Mouse (Mus musculus): ENCODE results near the gene Tagln2.

The Tagln2 gene

DNA sequence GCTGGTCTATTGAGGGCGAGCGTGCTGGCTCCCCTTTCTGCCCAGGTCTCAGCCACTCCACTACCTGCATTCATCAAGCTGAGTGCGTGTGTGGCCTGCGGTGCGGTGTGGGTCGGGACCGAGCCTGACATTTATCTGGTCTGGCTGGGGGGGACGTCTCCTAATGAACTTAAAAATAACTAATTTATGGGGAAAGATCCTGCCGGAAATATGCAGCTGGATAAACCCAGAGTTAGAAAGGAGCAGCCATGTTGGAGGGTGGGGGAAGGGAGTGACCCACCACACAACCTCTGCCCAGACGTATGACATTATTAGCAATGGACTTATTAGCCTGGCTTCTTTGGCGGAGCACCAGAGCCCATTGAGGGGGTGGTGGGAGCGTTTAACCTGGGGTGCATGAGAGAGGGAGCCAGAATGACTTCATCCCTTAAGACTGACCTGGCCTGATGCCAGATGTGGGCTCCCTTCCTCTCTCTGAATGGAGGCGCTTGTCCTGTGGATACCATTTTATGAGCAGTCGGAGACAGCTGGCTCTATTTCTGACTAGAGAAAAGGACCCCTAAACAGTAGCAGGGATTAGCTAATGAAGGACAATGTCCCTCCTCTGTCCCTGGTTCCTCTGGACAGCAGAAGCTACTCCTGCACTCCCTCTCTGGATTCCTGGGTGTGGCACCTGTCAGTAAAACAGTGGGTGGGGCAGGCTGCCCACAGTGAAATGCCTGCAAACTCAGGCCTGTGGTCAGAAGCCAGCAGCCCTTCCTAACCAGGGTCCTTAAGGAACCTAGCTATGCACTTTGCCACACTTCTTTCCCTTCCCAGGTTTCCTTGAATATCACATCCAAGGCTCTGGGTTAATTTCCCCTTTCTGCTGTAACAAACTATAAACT lies 3.5 kb downstream of the Tagln2 start:
- no peak for DNase-seq (ENCODE audit: low spot score)

DNA sequence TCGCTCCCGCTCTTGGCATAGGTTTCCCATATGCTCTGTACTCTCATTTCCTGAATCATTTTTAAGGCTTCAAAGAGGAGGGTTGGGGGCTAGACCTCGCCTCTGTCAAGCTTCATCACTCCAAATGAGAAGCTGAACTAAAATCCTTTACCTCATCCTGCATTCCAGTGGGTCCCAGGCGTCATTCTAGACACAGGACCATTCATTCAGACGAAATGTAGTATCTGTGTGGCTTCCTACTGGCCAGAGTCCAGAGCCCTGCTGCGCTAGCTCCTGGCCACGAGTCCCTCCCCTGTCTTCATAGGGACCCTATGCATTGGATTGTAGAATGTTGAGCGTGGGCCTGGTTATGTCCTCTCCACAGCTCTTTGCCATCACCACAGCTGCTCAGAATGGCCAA lies 4.9 kb downstream of the Tagln2 start:
- no peak for DNase-seq (ENCODE audit: low spot score)

DNA sequence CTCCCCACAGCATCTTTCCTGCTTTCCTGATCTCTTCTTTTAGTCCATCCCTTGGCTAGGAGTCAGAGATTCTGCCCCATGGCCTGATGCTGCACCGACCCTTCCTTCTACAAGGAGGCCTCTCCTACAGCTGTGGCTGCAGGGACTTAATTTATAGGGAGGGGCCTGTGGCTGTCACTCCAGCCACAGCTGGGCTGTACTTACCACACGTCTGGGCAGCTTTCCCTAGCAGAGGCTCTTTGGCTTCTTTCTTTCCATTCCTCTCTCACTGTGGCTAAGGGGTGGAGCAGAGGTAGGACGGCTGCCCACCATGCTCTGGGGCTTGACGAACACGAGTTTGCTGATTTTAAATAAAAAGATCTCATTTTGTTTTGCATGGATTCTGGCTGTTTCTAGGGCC lies 7.2 kb downstream of the Tagln2 start:
- DNase-seq (ENCODE audit: low spot score), result no peak

DNA sequence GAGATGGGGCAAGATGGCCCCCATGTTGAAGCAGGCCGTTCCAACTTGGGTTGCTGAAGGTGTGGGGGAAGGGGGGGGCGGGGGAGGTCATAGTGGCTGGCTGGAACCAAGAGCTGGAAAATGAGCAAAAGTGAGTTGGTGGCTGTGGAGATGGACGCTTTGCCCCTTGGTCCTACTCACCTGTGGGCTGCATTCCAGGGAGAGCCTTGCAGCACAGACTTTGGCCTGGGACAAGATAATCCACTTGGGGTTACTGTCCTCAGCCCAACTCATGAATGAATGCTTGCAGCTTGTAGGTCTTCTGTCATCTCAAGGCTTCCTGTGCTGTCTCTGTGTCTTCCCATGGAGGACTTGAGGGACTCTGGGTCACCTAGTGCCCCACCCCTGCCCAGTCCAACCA lies 7.9 kb downstream of the Tagln2 start:
- no peak for DNase-seq (ENCODE audit: low spot score)

DNA sequence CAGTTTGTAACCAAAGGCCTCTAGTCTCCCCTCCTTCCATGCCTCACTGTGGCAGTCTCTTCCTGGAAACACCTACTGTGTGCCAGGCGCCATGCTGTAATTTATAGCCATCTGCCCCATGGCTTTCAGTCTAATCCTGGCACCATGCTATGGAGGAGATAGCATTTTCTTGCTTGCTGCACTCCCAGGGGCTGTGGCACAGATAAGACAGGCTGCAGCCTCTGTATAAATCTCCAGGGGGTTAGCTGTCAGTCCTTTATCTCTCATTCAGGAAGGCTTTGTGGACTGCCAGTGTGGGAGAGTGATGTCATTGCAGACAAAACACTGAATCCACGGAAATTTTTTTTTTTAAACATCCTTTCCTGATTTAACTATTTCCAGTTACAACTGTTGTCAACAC lies 8.3 kb downstream of the Tagln2 start:
- DNase-seq (ENCODE audit: low spot score), result no peak

DNA sequence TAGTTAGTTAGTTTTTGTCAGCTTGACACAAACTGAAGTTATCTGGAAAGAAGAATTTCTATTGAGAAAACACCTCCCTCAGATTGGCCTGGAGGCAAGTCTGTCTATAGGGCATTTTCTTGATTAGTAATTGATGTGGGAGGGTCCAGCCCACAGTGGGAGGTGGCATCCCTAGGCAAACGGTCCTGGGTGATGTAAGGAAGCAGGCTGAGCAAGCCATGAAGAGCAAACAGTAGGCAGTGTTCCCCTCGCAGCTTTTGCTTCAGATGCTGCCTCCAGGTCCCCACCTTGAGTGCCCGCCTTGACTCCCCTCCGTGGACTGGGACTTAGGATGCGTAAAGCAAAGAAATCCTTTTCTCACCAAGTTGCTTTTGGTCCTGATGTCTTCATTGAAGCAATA lies 9.4 kb downstream of the Tagln2 start:
- no peak for DNase-seq (ENCODE audit: low spot score)

DNA sequence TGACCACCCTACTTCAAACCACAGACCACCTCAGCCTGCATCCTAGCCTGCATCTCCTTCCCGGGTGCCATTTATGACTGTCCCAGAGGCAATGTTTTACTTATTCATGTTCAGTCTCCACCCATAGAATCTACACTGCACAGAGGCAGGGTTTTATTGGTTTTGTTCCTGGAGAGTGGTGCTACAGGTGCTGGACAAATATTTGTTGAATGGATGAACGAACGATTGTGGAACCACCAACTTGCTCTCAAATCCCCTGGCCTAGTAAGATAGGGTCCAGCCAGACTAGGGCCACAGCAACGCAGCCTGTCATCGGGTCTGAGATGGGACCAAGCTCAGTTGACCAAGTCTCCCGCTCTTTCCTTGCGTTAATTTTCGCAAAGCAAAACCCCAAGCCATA lies 10.1 kb downstream of the Tagln2 start:
- no peak for DNase-seq (ENCODE audit: low spot score)

DNA sequence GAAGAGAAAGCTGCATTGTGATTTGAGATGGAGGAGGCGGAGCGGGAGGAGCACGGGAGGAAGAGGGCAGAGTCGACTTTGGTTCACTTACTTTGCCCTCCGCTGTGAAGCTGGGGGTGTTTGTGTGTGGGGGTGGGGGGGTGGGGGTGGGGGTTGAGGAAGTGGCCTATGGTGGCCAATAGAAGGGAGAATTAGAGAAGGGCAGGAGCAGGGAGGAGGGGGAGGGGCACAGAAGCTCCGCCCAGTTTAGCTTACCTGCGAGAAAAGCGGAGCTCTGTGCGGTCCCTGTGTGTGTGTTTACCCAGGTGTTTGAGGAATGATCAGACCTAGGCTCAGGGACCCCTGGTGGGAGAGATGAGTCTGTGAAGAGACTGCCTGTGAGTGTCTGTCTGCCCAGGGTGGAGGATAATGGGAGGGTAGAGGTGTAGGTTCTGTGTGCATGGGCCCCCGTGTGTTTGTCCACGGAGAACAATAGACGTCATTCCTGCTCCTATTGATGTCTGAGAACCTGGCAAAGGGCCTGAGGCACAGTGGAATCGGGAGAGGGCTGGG lies 10.7 kb downstream of the Tagln2 start:
- DNase-seq (ENCODE audit: low spot score), result no peak

DNA sequence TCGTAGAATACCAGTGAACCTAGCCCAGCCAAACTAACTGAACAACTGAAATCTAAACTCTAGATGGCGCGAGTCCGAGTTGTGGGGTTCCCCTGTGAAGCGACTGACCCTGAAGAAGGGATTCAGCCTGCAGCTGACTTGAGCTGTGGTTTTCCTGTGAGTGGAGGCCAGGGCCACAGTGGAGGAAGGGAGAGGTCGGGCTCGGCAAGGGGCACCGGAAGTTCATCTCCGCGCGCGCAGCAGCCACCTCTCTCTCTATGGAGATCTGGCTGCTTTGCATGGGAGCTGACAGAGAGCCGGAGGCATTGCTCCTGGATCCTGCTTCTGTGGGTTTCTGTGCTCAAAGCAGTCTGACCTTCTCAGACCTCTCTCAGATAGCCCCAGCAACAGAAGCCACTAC lies 13.1 kb downstream of the Tagln2 start:
- DNase-seq (ENCODE audit: low spot score), result peak; percentile 49

DNA sequence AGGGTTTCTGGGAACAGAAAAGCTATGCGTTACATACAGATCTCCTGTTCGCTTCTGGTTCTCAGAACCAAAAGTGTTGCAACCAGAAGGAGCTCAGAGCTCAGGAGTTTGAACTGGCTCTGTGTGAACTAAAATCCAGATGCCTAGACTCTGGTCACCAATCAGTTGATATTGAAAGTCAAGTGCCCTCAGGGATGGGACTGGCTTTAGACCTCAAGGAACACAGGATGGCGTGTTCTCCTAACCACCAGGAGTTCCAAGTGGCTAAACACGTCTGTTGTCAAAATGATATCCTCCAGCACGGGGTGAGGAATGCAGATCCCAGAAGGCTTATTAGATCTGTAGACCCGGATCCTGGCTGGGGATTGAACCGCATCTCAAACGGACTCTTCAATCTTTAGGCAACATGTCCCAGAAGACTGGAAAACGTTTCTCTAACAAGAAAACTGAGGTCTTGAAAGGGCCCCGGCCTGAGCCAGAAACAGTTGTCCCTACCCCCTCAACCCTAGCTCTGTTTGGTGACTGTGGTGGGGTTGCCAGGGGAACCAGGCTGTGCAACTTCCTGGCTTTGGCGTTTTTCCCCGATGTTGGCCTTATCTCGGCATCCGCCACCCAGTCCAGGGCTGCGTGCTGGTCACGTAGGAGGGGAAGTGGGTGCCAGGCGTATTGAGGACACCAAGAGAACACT lies 13.8 kb downstream of the Tagln2 start:
- peak; percentile 38 for DNase-seq (ENCODE audit: low spot score)

DNA sequence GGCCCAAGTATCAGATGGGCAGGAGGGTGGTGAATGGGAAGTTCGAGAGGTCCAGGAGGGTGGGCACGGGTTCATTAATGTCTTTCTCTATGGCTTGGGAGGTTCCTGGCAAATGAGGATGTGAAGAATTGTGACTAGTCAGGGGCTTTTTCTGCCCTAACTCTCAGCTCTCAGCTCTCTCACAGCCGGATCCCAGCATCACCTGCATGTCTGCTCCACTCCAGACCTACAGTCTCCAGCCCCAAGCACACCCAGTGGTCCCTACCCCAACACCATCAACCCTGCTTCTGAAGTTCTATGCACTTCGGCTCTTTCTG lies 14.3 kb downstream of the Tagln2 start:
- no peak for DNase-seq (ENCODE audit: low spot score)

DNA sequence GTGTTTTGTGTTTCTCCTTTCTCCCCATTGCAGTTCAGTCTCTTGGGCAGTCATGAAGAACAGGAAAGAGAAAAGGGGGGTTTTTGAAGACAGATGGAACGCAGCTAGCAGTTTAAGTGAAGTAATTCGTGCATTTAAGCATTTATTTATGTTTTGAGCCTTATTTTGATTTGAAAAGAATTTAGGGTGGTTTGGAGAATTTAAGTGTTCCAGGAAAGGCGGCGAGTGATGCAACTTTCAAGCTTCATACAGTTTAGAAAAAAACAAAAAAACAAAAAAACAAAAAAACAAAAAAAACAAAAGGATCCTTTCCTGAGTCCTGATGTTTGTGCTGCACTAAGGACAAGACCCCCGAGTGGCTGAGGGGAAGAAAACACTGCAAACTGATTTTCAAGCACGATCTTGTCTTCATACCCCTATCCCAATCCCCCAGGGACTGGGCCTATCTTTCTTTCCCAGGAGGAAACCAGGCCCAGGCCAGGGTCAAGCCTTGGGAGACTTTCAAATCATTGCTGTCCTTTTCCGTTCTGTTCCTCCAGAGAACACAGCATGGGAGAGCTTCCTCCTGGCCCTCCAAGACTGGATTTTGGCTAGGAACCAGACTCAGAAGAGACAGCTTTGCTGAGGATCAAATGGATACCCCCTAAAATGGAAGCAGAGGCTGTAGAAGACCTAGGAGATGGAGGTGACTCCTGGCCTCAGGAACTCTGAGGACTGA lies 14.9 kb downstream of the Tagln2 start:
- DNase-seq (ENCODE audit: low spot score), result no peak

DNA sequence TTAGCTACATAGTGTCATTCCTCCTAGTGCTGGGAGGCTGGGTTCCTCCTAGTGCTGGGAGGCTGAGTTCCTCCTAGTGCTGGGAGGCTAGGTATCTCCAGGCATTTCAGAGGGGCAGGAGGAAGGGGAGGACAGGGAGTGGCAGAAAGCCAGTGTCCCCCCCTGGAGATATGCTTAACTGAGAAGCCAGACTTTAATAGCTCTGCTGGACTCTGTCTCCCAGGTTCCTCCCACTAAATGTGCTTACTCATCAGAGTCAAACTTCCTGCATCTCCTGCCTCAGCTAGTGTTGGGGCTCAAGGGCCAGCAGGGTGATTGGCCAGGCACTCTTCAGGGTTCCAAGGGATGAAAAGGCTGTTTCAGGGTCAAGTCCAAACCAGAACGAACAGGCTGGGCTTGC lies 15.5 kb downstream of the Tagln2 start:
- no peak for DNase-seq (ENCODE audit: low spot score)

DNA sequence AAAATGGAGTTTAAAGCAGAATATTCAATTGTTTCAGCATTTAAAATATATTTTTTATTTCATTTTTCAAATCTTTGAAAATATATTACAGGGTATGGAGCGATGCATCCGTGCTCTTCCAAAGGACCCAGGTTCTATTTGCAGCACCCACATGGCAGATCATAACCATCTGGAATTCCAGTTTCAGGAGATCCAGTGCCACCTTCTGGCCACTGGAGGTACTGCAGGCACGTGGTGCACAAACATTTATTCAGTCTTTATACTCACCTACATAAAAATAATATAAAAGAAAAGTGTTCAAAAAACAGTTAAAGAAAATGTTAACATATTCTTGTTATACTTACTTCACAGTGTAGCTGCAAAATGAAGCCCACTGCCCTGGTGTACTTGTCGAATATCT lies 18.2 kb downstream of the Tagln2 start:
- no peak for DNase-seq (ENCODE audit: low spot score)

DNA sequence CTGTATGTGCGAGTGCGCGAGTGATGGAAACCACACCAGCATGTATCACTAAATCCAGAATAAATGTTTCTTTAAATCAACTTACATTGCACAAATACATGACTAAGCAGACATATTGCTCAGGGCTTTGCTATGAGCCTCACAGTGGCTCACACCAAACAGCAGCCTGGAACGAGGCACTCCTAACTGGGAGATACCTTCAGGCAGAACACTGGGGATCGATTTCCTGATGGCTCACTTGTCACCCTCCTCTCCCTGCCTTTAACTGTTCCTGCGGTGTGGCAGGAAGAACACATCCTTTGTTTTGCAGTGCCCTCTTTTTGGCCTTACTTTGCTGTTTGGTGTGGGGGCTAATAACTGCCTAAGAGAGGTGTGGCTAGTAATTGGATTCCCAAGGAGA lies 19.8 kb downstream of the Tagln2 start:
- no peak for DNase-seq (ENCODE audit: low spot score)

DNA sequence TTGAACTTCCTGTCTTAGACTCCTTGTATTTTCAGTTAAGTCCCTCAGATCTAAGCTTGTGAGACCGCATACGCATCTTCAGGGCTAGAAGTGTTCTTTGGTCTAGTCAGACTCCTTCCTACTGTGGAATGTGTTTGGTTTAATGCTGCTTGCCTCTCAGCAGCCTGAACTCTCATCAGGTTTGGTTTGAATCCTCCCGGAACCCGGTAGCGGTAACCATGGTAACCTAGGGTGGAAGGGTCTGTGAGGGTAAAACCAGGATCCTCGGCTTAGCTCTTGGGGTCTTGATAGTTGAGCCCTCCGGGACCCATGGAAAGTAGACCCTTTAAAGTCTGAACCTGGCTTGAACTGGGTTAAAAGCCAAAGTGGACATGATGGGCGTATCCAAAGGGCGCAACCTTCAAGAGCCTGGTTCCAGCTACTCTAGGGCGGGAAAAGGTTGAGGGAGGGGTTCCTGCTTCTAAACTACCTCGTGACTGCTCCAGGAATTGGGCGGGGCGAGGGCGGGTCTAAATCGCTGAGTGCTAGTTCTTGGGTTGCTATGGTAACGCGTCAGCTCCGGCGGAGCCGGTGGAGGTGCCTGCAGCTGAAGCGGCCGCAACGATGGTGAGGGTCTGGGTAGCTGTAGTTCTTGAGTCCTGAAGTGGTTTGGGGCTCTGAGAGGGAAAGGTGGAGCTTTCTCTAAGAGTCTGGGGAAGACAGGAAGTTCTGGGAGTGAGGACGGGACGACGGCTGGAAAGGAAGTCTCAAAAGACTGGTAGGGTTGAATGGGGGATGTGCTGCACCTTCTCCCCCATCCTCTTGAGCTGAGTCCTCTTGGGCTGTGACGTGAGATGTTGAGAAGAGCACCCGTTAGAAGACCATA lies 21.0 kb downstream of the Tagln2 start, which contains the start of gene Cfap45:
TSS of gene Cfap45 (plus strand) at position 226 of the 865 bp plus-strand sequence.
- DNase-seq (ENCODE audit: low spot score), result peak; percentile 96

DNA sequence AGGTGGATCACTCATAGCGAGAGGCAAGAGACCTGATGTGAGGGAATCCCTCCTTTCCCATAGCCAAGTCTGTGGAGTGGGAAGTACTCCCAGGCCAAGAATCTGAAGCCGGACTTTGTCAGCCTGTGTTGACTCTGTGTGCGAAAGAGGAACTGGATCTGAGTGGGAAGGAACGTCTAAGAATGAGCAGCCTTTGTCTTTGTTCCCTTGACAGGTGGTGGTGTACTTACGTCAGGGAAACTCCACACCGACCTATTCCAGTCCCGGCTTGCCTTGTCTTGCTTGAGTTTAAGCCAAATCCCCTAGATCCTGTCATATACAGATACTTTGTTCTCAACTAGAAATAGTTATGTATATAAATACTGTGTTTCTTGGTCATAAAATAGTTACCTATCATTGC lies 22.7 kb downstream of the Tagln2 start:
- DNase-seq (ENCODE audit: low spot score), result no peak

DNA sequence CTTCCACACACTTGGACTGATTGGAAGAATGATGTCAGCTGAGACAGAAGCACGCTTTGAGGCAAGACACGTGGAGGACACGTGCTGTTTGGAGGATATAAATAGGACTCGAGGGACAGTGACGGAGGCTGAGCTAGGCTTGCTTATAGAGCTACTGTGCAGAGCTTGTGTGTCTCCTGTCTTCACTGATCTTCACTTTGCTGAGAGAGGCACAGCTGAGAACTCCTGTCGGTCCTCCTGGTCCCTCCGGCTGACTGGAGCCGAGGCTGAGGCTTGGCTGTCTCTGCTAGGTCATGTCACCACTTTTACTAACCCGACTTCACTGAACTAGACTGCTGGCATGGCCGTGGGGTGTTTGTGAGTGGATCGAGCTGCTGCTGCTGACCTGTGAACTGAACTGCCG lies 23.9 kb downstream of the Tagln2 start:
- no peak for DNase-seq (ENCODE audit: low spot score)

DNA sequence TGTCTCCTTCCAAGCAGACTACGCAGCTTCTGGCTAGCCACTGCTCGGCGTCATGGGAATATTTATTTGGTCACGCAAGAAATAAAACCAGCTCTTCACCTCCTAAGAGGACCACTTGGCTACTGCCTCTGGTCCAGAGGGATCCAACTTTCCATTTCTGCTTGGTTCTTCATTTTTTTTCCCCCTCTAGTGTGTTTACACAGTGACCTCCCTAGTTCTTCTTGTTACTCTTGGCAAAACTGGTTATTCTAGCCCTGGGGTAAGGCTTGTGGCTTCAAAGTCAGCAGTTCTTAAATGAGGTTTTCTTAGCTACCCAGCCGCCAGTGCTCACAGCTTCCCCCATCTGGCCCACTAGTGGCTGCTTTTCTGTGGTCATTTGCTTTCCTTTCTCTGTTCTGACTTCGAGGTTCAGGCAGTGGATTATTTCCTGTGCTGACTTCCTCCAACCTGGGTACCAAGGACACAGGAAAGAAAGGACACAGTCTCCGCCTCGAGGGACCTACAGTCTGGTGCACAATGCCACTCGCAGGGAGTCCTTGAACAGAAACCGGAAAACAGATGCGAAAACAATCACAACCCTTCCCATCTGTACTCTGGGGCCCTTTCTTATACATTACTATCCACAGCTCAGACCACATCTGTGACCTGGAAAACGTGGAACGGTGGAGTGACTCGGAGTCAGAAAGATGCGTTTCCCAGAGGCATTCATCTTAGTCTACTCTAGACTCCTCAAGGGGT lies 25.3 kb downstream of the Tagln2 start:
- DNase-seq (ENCODE audit: low spot score), result peak; percentile 66

DNA sequence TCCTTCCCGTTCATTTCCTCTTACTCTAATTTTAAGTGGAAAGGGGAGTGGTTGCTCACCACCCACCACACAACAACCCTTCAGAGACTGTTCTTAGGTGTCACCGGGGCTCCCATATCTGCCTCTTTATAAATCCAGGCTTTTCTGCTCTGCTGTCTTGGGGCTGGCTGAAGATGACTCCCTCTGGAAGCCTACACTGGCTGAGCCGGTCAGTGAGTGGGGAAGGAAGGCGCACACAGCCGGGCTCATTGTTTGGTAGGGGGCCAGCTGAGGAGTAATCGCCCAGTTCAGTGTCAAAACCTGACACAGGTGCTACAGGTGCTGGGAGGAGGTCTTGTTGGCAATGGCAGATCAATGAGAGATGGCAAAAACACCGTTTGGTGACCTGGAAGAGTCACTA lies 26.1 kb downstream of the Tagln2 start:
- no peak for DNase-seq (ENCODE audit: low spot score)
